10 mouse cellular contexts compared by ENCODE assay signal in genomic region chr2:148039351-148040235, GRCm38 (mm10). TPM values are rescaled to one million over a fixed set of nuclear protein-coding genes. Genes with fewer than 3 reads are reported as not detected.
DNase-seq lines count a peak whose midpoint lies in the region; ATAC-seq and TF ChIP-seq lines count a peak whose summit lies in the region.
"Had no signal": no experiment of that assay in that cellular context is flagged by ENCODE, and none has a peak within 500 bp of the region (broad histone marks: within the 10 kb centered on the region; RNA-seq: fewer than 3 reads in every experiment).

No protein-coding gene starts in this region.

- H3K9me3 ChIP-seq in hindbrain, embryonic 16.5 days (ENCODE audit: control insufficient read depth, low read length) = no peaks in the 10 kb centered on the region
- H3K9me3 ChIP-seq in lung, embryonic 16.5 days (ENCODE audit: control insufficient read depth, low read length) = no peaks in the 10 kb centered on the region
- H3K9me3 ChIP-seq in stomach, postnatal 0 days (ENCODE audit: control insufficient read depth, low read length) = no peaks in the 10 kb centered on the region
- H3K9me3 ChIP-seq: limb, embryonic 12.5 days had no signal

- H3K27ac ChIP-seq in hindbrain, embryonic 16.5 days (ENCODE audit: low read depth, low read length) = no peak overlapping the region
- peak overlapping the region; percentile 94 for H3K27ac ChIP-seq in lung, embryonic 16.5 days (ENCODE audit: low read length)
- peak overlapping the region; percentile 75 for H3K27ac ChIP-seq in stomach, postnatal 0 days (replicated peaks)
- H3K27ac ChIP-seq: limb, embryonic 12.5 days had no signal

- under 1% methylated on average over 50 of the region's 53 CpGs for WGBS in hindbrain, embryonic 16.5 days
- WGBS in lung, embryonic 16.5 days = 1% methylated on average over 53 of the region's 53 CpGs
- 1% methylated on average over 53 of the region's 53 CpGs for WGBS in stomach, postnatal 0 days

- intact Hi-C loops in gastrocnemius, postnatal 36 days (cut with DNase I) = loop anchor here (10.0 kb wide), 1 partner anchor 235 kb away; no protein-coding TSS in a partner anchor

- TF ChIP-seq EP300 in stomach, postnatal 0 days (optimal IDR thresholded peaks at IDR 0.05) = no peak

- H3K9ac ChIP-seq in hindbrain, embryonic 16.5 days (ENCODE audit: low read depth, low read length) = no peak overlapping the region
- H3K9ac ChIP-seq in lung, embryonic 16.5 days (ENCODE audit: low read length) = peak overlapping the region; percentile 78
- H3K9ac ChIP-seq in stomach, postnatal 0 days (ENCODE audit: low read length) = peak overlapping the region; percentile 64
- H3K9ac ChIP-seq: limb, embryonic 12.5 days had no signal

- DNase-seq in lung, adult 18-20 months = peak; percentile 54 to 67
- DNase-seq in lung, postnatal 25 days (ENCODE audit: low spot score) = no peak
- DNase-seq in stomach, postnatal 0 days (ENCODE audit: low spot score) = peak; percentile 64
- DNase-seq in gastrocnemius, postnatal 36 days = no peak
- DNase-seq in thymus, postnatal 36 days = no peak
- DNase-seq: right cerebral cortex, postnatal 4 days had no signal

- H3K4me3 ChIP-seq in hindbrain, embryonic 16.5 days (ENCODE audit: low read length) = no peak overlapping the region
- peak overlapping the region; percentile 59 for H3K4me3 ChIP-seq in lung, embryonic 16.5 days (ENCODE audit: low read length)
- peak overlapping the region; percentile 41 for H3K4me3 ChIP-seq in stomach, postnatal 0 days (ENCODE audit: low read depth, low read length)
- H3K4me3 ChIP-seq: limb, embryonic 12.5 days had no signal

- H3K4me2 ChIP-seq in hindbrain, embryonic 16.5 days (ENCODE audit: low read length) = no peak overlapping the region
- peak overlapping the region; percentile 48 for H3K4me2 ChIP-seq in lung, embryonic 16.5 days (ENCODE audit: low read depth, low read length)
- peak overlapping the region; percentile 53 for H3K4me2 ChIP-seq in stomach, postnatal 0 days (replicated peaks; ENCODE audit: low read depth)
- H3K4me2 ChIP-seq: limb, embryonic 12.5 days had no signal

- H3K27me3 ChIP-seq in hindbrain, embryonic 16.5 days (replicated peaks; ENCODE audit: control insufficient read depth, insufficient read depth, low read length) = peaks cover 85% of the 10 kb centered on the region
- H3K27me3 ChIP-seq in lung, embryonic 16.5 days (ENCODE audit: control insufficient read depth, insufficient read depth, low read depth, low read length) = peaks cover 64% of the 10 kb centered on the region
- H3K27me3 ChIP-seq in stomach, postnatal 0 days (ENCODE audit: control insufficient read depth, insufficient read depth, low read length) = peaks cover 13% of the 10 kb centered on the region

- H3K4me1 ChIP-seq in hindbrain, embryonic 16.5 days (ENCODE audit: control insufficient read depth, insufficient read depth, low read depth, low read length) = no peaks in the 10 kb centered on the region; the same call in 1 of the 2 replicates
- H3K4me1 ChIP-seq in lung, embryonic 16.5 days (replicated peaks; ENCODE audit: control insufficient read depth, insufficient read depth, low read length) = no peaks in the 10 kb centered on the region
- H3K4me1 ChIP-seq in stomach, postnatal 0 days (replicated peaks; ENCODE audit: control insufficient read depth, insufficient read depth) = 0 out of 2 replicates have a peak, but pooled peaks cover 2% of the 10 kb centered on the region

- no peak for TF ChIP-seq CTCF in stomach, postnatal 0 days (IDR thresholded peaks at IDR 0.05; ENCODE audit: low read depth)

- ATAC-seq in hindbrain, embryonic 16.5 days = 0 out of 2 replicates have a peak, but pooled peaks have one; percentile 38
- ATAC-seq in lung, embryonic 16.5 days (ENCODE audit: low read depth) = peak; percentile 62
- peak; percentile 49; the same call in 1 of the 2 replicates for ATAC-seq in stomach, postnatal 0 days (ENCODE audit: low FRiP score, low TSS enrichment)

- no peaks in the 10 kb centered on the region for H3K36me3 ChIP-seq in hindbrain, embryonic 16.5 days (ENCODE audit: control insufficient read depth, insufficient read depth, low read length)
- H3K36me3 ChIP-seq in lung, embryonic 16.5 days (ENCODE audit: control insufficient read depth, insufficient read depth, low read length) = no peaks in the 10 kb centered on the region
- H3K36me3 ChIP-seq in stomach, postnatal 0 days (ENCODE audit: control insufficient read depth, insufficient read depth, low read length) = no peaks in the 10 kb centered on the region
- H3K36me3 ChIP-seq: limb, embryonic 12.5 days had no signal

RNA-seq across cellular contexts. Expression of gene Foxa2, which starts 7.2 kb away (rescaled TPM):
- 0.75 and 1.2 TPM in 2 replicates for polyA plus RNA-seq in hindbrain, embryonic 16.5 days (2015; fragmentation: Nextera tagmentation; extraction: Ambion mirVana)
- 32.6 and 38.1 TPM in 2 replicates for polyA plus RNA-seq in lung, embryonic 16.5 days (2015; fragmentation: Nextera tagmentation; extraction: Ambion mirVana)
- 11.6 and 12.1 TPM in 2 replicates for polyA plus RNA-seq in stomach, postnatal 0 days (2015; fragmentation: Nextera tagmentation; extraction: Ambion mirVana)
- not detected for total RNA-seq in gastrocnemius, postnatal 36 days (2021)
- total RNA-seq: gastrocnemius, postnatal 4 days had no signal
- polyA plus RNA-seq: limb, embryonic 12.5 days had no signal

Comparison
In these comparisons a context has a peak if more than half of its experiments do, and no peak if none do; other contexts are left out.
1. DNase-seq: peak in lung, adult 18-20 months (2 of 2) and stomach, postnatal 0 days (single experiment); none in lung, postnatal 25 days (single experiment), gastrocnemius, postnatal 36 days (0 of 2) and thymus, postnatal 36 days (0 of 2).
2. Peak in every context shown above with its lines, with median percentiles within 50 percentile points of each other: ATAC-seq.